Mouse (Mus musculus): ENCODE data around the gene Ak3.

DNA sequence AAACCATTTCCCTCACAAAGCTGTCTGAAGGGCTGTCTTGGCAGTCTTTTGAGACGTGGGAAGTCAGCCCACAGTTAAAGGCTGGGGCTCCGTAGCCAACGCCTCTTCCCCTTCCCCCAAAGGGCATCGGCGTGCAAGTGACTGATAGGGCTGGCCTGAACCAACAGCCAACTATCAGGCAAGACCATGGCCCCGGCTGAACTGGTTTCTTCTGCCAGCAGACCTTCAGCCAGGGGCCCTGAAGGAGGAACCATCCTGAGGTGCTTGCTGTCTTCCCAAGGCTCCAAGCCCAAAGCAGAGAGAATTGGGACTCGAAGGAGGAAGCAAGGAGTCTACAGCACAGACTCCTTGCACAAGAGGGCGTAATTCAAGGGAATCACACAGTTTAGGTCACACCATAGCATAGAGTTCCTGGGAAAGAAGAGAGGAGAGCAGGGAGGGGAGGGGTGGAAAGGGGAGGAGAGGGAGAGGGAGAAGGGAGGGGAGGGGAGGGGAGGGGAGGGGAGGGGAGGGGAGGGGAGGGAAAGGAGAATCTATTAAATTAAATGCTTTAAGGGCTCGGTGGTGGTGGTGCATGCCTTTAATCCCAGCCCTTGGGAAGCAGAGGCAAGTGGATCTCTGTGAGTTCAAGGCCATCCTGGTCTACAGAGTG lies 16.8 kb upstream of the Ak3 start:
- TF ChIP-seq POLR2A (IDR thresholded peaks at IDR 0.05; ENCODE audit: insufficient read length, low read depth): no peak
- TF ChIP-seq USF1 (IDR thresholded peaks at IDR 0.05; ENCODE audit: low read depth): no peak
- TF ChIP-seq MYOD1 (IDR thresholded peaks at IDR 0.05; ENCODE audit: control insufficient read depth in 1 of 3, insufficient read length in 2 of 3, low read depth in 2 of 3): no peak
- no peak for TF ChIP-seq MAX (IDR thresholded peaks at IDR 0.05; ENCODE audit: low read depth)
- no peak for TF ChIP-seq TCF12 (IDR thresholded peaks at IDR 0.05; ENCODE audit: insufficient read depth, poor library complexity, severe bottlenecking)
